Comparison of ENCODE assay signal across 8 mouse cellular contexts in the genomic region with DNA sequence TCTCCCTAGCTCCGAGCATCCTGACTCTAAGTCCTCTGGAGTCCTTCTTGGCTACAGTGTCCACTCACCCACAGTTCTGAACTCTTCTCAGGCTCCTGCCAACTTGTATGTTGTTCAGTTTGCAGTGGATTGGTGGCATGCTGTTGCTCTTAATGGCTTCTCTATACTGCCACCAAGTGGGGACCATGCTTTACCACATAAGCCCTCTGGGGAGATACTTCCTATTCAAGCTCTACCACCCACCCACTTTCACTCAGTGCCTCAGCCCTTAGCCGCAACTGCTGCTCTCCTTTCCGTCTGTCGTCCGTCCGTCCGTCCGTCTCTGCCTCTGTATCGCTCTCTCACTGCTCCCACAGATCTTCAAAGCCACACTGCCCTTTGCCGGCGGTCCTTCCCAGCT. TPM values are rescaled to one million over a fixed set of nuclear protein-coding genes. Genes with fewer than 3 reads are reported as not detected.
DNase-seq lines count a peak whose midpoint lies in the region; ATAC-seq and TF ChIP-seq lines count a peak whose summit lies in the region.

No protein-coding gene starts in this region.

- peak overlapping the region; percentile 35 for H3K9ac ChIP-seq in liver, adult 2 months (ENCODE audit: low read depth, low read length)
- H3K9ac ChIP-seq in midbrain, postnatal 0 days (replicated peaks; ENCODE audit: low read length, poor library complexity, severe bottlenecking) = no peak overlapping the region
- no peak overlapping the region for H3K9ac ChIP-seq in stomach, embryonic 15.5 days

- no peak overlapping the region for H3K27ac ChIP-seq in kidney, adult 2 months (ENCODE audit: insufficient read depth, low read depth, low read length)
- H3K27ac ChIP-seq in liver, adult 2 months (replicated peaks; ENCODE audit: insufficient read depth, low read depth, low read length) = no peak overlapping the region
- no peak overlapping the region for H3K27ac ChIP-seq in midbrain, postnatal 0 days (ENCODE audit: low read depth, low read length)
- H3K27ac ChIP-seq in stomach, embryonic 15.5 days = no peak overlapping the region

- H3K79me2 ChIP-seq in liver, adult 2 months (ENCODE audit: control insufficient read depth, insufficient read depth, low read length) = no peaks in the 10 kb centered on the region

- H3K9me3 ChIP-seq in midbrain, postnatal 0 days (ENCODE audit: low read length) = no peaks in the 10 kb centered on the region
- H3K9me3 ChIP-seq in stomach, embryonic 15.5 days = no peaks in the 10 kb centered on the region

- no peak overlapping the region for H3K4me2 ChIP-seq in midbrain, postnatal 0 days (ENCODE audit: low read depth, low read length, poor library complexity, severe bottlenecking)
- H3K4me2 ChIP-seq in stomach, embryonic 15.5 days = peak overlapping the region; percentile 38; the same call in 1 of the 2 replicates

- peak; percentile 71 to 80 for DNase-seq in B cell, adult 2 months
- DNase-seq in R1 (ENCODE audit: low read depth, low spot score) = peak; percentile 92
- DNase-seq in embryo, embryonic 11 days = peak; percentile 86
- DNase-seq in heart, adult 9 months (ENCODE audit: low spot score in 2 of 2) = peak; percentile 49 to 59
- DNase-seq in kidney, adult 2 months = peak; percentile 78
- DNase-seq in liver, adult 2 months (ENCODE audit: extremely low read depth, low read depth, low spot score) = peak; percentile 79
- peak; percentile 91 for DNase-seq in midbrain, postnatal 0 days (ENCODE audit: low spot score)

- H3K4me3 ChIP-seq in kidney, adult 2 months (ENCODE audit: insufficient read depth, low read depth, low read length) = no peak overlapping the region
- no peak overlapping the region for H3K4me3 ChIP-seq in liver, adult 2 months (ENCODE audit: insufficient read depth, low read depth, low read length)
- no peak overlapping the region for H3K4me3 ChIP-seq in midbrain, postnatal 0 days (ENCODE audit: low read depth, low read length)
- peak overlapping the region; percentile 23 for H3K4me3 ChIP-seq in stomach, embryonic 15.5 days (replicated peaks)

- no peaks in the 10 kb centered on the region for H3K27me3 ChIP-seq in kidney, adult 2 months (replicated peaks; ENCODE audit: control insufficient read depth, insufficient read depth, low read length)
- H3K27me3 ChIP-seq in liver, adult 2 months (ENCODE audit: control insufficient read depth, insufficient read depth, low read length) = no peaks in the 10 kb centered on the region
- H3K27me3 ChIP-seq in midbrain, postnatal 0 days (ENCODE audit: insufficient read depth, low read length) = no peaks in the 10 kb centered on the region
- H3K27me3 ChIP-seq in stomach, embryonic 15.5 days (replicated peaks) = no peaks in the 10 kb centered on the region

- no peak for ATAC-seq in midbrain, postnatal 0 days (ENCODE audit: low FRiP score)
- peak; percentile 48; the same call in 1 of the 2 replicates for ATAC-seq in stomach, embryonic 15.5 days (ENCODE audit: insufficient read depth, low FRiP score, low read depth)

- no peaks in the 10 kb centered on the region for H3K4me1 ChIP-seq in kidney, adult 2 months (ENCODE audit: control insufficient read depth, insufficient read depth, low read length)
- H3K4me1 ChIP-seq in liver, adult 2 months (ENCODE audit: control insufficient read depth, insufficient read depth, low read length) = peaks cover 7% of the 10 kb centered on the region
- no peaks in the 10 kb centered on the region for H3K4me1 ChIP-seq in midbrain, postnatal 0 days (ENCODE audit: insufficient read depth, low read length)
- H3K4me1 ChIP-seq in stomach, embryonic 15.5 days = no peaks in the 10 kb centered on the region

- no peaks in the 10 kb centered on the region for H3K36me3 ChIP-seq in kidney, adult 2 months (ENCODE audit: control insufficient read depth, insufficient read depth, low read length)
- no peaks in the 10 kb centered on the region for H3K36me3 ChIP-seq in liver, adult 2 months (ENCODE audit: control insufficient read depth, insufficient read depth, low read length)
- H3K36me3 ChIP-seq in midbrain, postnatal 0 days (ENCODE audit: insufficient read depth, low read length) = no peaks in the 10 kb centered on the region
- no peaks in the 10 kb centered on the region for H3K36me3 ChIP-seq in stomach, embryonic 15.5 days

- WGBS in kidney, adult 2 months = 27% methylated on average over 11 of the region's 11 CpGs
- WGBS in liver, adult 2 months = 25% methylated on average over 11 of the region's 11 CpGs
- whole genome bisulfite sequencing in midbrain, postnatal 0 days = 18% methylated on average over 11 of the region's 11 CpGs
- 18% methylated on average over 11 of the region's 11 CpGs for WGBS in stomach, embryonic 15.5 days

- peak; percentile 81 for TF ChIP-seq CTCF in kidney, adult 2 months (conservative IDR thresholded peaks at IDR 0.05; ENCODE audit: insufficient read depth, insufficient read length, low read depth, low read length)
- peak; percentile 52 for TF ChIP-seq CTCF in liver, adult 2 months (IDR thresholded peaks at IDR 0.05; ENCODE audit: low read depth, low read length)
- TF ChIP-seq CTCF in midbrain, postnatal 0 days (IDR thresholded peaks at IDR 0.05) = peak; percentile 80

- TF ChIP-seq POLR2A in kidney, adult 2 months (IDR thresholded peaks at IDR 0.05; ENCODE audit: low read depth, low read length) = no peak
- no peak for TF ChIP-seq POLR2A in liver, adult 2 months (IDR thresholded peaks at IDR 0.05; ENCODE audit: extremely low read depth, insufficient read depth, low read length)

RNA-seq across cellular contexts. Expression of a gene that starts 10.2 kb away (rescaled TPM):
- polyA plus RNA-seq in kidney, adult 2 months (2012; rRNA removed) = 0.84 and 1.4 TPM in 2 replicates
- 0.28 and 0.40 TPM in 2 replicates for total RNA-seq in liver, adult 2 months (2014; rRNA removed)
- 0.04 and 0.05 TPM in 2 replicates for polyA plus RNA-seq in liver, adult 2 months (2012; rRNA removed)
- total RNA-seq in midbrain, postnatal 0 days (2014; rRNA removed) = 0.33 and 0.71 TPM in 2 replicates
- 0.96 and 1.4 TPM in 2 replicates for polyA plus RNA-seq in midbrain, postnatal 0 days (2015; fragmentation: Nextera tagmentation; extraction: Ambion mirVana)
- polyA plus RNA-seq in stomach, embryonic 15.5 days (2015; fragmentation: Nextera tagmentation; extraction: Ambion mirVana) = 0.24 and 0.37 TPM in 2 replicates

RNA-seq across cellular contexts. Expression of a gene that starts 19.1 kb away (rescaled TPM):
- 10.5 and 13.5 TPM in 2 replicates for polyA plus RNA-seq in kidney, adult 2 months (2012; rRNA removed)
- 10.1 and 11.6 TPM in 2 replicates for total RNA-seq in liver, adult 2 months (2014; rRNA removed)
- 11.0 and 17.3 TPM in 2 replicates for polyA plus RNA-seq in liver, adult 2 months (2012; rRNA removed)
- 54.7 and 68.8 TPM in 2 replicates for total RNA-seq in midbrain, postnatal 0 days (2014; rRNA removed)
- 65.3 and 76.0 TPM in 2 replicates for polyA plus RNA-seq in midbrain, postnatal 0 days (2015; fragmentation: Nextera tagmentation; extraction: Ambion mirVana)
- polyA plus RNA-seq in stomach, embryonic 15.5 days (2015; fragmentation: Nextera tagmentation; extraction: Ambion mirVana) = 35.3 and 42.7 TPM in 2 replicates

RNA-seq across cellular contexts. Expression of a gene that starts 27.8 kb away (rescaled TPM):
- 181 and 191 TPM in 2 replicates for polyA plus RNA-seq in kidney, adult 2 months (2012; rRNA removed)
- 205 and 272 TPM in 2 replicates for total RNA-seq in liver, adult 2 months (2014; rRNA removed)
- polyA plus RNA-seq in liver, adult 2 months (2012; rRNA removed) = 118 and 124 TPM in 2 replicates
- total RNA-seq in midbrain, postnatal 0 days (2014; rRNA removed) = 207 and 228 TPM in 2 replicates
- 116 and 120 TPM in 2 replicates for polyA plus RNA-seq in midbrain, postnatal 0 days (2015; fragmentation: Nextera tagmentation; extraction: Ambion mirVana)
- 153 and 180 TPM in 2 replicates for polyA plus RNA-seq in stomach, embryonic 15.5 days (2015; fragmentation: Nextera tagmentation; extraction: Ambion mirVana)
